10 mouse cellular contexts compared by ENCODE assay signal in the genomic region with DNA sequence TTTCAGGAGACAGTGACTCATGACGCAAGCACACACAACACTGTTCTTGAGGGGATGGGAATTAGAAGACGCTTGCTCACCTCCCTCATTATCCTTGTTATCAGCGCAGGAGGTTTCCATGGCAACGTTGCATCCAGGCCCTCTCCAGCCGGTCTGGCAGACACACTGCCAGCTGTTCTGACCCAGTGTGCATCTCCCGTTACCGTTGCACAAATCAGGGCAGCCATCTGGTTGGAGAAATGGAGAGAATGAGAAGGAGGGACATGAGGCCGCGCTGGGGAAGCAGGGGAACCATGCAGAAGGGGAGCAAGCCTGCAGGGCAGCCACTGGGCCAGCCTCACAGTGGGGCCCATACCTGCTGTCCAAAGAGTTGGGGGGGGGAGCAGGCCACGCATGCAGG.
DNase-seq lines count a peak whose midpoint lies in the region; ATAC-seq lines count a peak whose summit lies in the region.
"Had no signal": no experiment of that assay in that cellular context is flagged by ENCODE, and none has a peak within 500 bp of the region (broad histone marks: within the 10 kb centered on the region; RNA-seq: fewer than 3 reads in every experiment).

No protein-coding gene starts in this region.

- H3K9me3 ChIP-seq in limb, embryonic 13.5 days: no peaks in the 10 kb centered on the region
- no peaks in the 10 kb centered on the region for H3K9me3 ChIP-seq in limb, embryonic 10.5 days (replicated peaks)
- H3K9me3 ChIP-seq in embryonic facial prominence, embryonic 14.5 days (ENCODE audit: control insufficient read depth, low read length): no peaks in the 10 kb centered on the region
- no peaks in the 10 kb centered on the region for H3K9me3 ChIP-seq in kidney, embryonic 16.5 days (ENCODE audit: low read length)

- H3K36me3 ChIP-seq in limb, embryonic 13.5 days: no peaks in the 10 kb centered on the region
- H3K36me3 ChIP-seq in limb, embryonic 10.5 days: no peaks in the 10 kb centered on the region
- H3K36me3 ChIP-seq in embryonic facial prominence, embryonic 14.5 days (ENCODE audit: control insufficient read depth, insufficient read depth, low read length): no peaks in the 10 kb centered on the region
- H3K36me3 ChIP-seq in kidney, embryonic 16.5 days (ENCODE audit: insufficient read depth, low read length): no peaks in the 10 kb centered on the region

- no peaks in the 10 kb centered on the region for H3K27me3 ChIP-seq in limb, embryonic 13.5 days
- no peaks in the 10 kb centered on the region for H3K27me3 ChIP-seq in limb, embryonic 10.5 days (ENCODE audit: low read depth, poor library complexity, severe bottlenecking)
- H3K27me3 ChIP-seq in embryonic facial prominence, embryonic 14.5 days (replicated peaks; ENCODE audit: control insufficient read depth, insufficient read depth, low read length): no peaks in the 10 kb centered on the region
- H3K27me3 ChIP-seq in kidney, embryonic 16.5 days (ENCODE audit: insufficient read depth, low read length): no peaks in the 10 kb centered on the region

- ATAC-seq in limb, embryonic 13.5 days (ENCODE audit: low FRiP score, low read depth): peak; percentile 40; the same call in 1 of the 2 replicates
- ATAC-seq in embryonic facial prominence, embryonic 14.5 days (ENCODE audit: low read depth): peak; percentile 86
- no peak for ATAC-seq in kidney, embryonic 16.5 days (ENCODE audit: low FRiP score, low TSS enrichment)

- H3K9ac ChIP-seq in limb, embryonic 13.5 days: no peak overlapping the region
- H3K9ac ChIP-seq in embryonic facial prominence, embryonic 14.5 days (ENCODE audit: low read depth, low read length): no peak overlapping the region
- H3K9ac ChIP-seq in kidney, embryonic 16.5 days (replicated peaks; ENCODE audit: low read length): no peak overlapping the region

- DNase-seq in limb, embryonic 10.5 days (ENCODE audit: low spot score): no peak
- peak; percentile 70 for DNase-seq in embryonic facial prominence, embryonic 14.5 days (ENCODE audit: low spot score)
- peak; percentile 83 for DNase-seq in left cerebral cortex, postnatal 4 days
- peak; percentile 51 for DNase-seq in retina, postnatal 7 days (ENCODE audit: low read depth, low spot score)
- no peak for DNase-seq in T-cell, adult 2 months (ENCODE audit: low spot score)
- DNase-seq in spleen, adult 12 weeks (ENCODE audit: low spot score): no peak
- DNase-seq: gastrocnemius, adult 2 months; kidney, postnatal 36 days had no signal

- no peak overlapping the region for H3K4me2 ChIP-seq in limb, embryonic 13.5 days (replicated peaks)
- no peak overlapping the region for H3K4me2 ChIP-seq in embryonic facial prominence, embryonic 14.5 days (ENCODE audit: low read depth, low read length)
- H3K4me2 ChIP-seq in kidney, embryonic 16.5 days (replicated peaks; ENCODE audit: low read depth, low read length): no peak overlapping the region

- intact Hi-C loops in left cerebral cortex, postnatal 4 days (cut with DNase I): no loop called here

- no peak overlapping the region for H3K4me3 ChIP-seq in limb, embryonic 13.5 days
- no peak overlapping the region for H3K4me3 ChIP-seq in limb, embryonic 10.5 days
- H3K4me3 ChIP-seq in embryonic facial prominence, embryonic 14.5 days (ENCODE audit: low read depth, low read length): no peak overlapping the region
- H3K4me3 ChIP-seq in kidney, embryonic 16.5 days (ENCODE audit: low read length): no peak overlapping the region
- H3K4me3 ChIP-seq: gastrocnemius, adult 2 months had no signal

- H3K27ac ChIP-seq in limb, embryonic 13.5 days: no peak overlapping the region
- no peak overlapping the region for H3K27ac ChIP-seq in limb, embryonic 10.5 days
- H3K27ac ChIP-seq in embryonic facial prominence, embryonic 14.5 days (replicated peaks; ENCODE audit: low read depth, low read length): no peak overlapping the region
- H3K27ac ChIP-seq in kidney, embryonic 16.5 days (ENCODE audit: low read length): no peak overlapping the region
- H3K27ac ChIP-seq: gastrocnemius, adult 2 months had no signal

- peaks cover 22% of the 10 kb centered on the region for H3K4me1 ChIP-seq in limb, embryonic 13.5 days
- H3K4me1 ChIP-seq in limb, embryonic 10.5 days: peaks cover 19% of the 10 kb centered on the region
- H3K4me1 ChIP-seq in embryonic facial prominence, embryonic 14.5 days (ENCODE audit: control insufficient read depth, insufficient read depth, low read length): 0 out of 2 replicates have a peak, but pooled peaks cover 5% of the 10 kb centered on the region
- H3K4me1 ChIP-seq in kidney, embryonic 16.5 days (ENCODE audit: insufficient read depth, low read length): peaks cover 21% of the 10 kb centered on the region

- 41% methylated on average over 10 of the region's 10 CpGs for WGBS in limb, embryonic 13.5 days
- 45% methylated on average over 10 of the region's 10 CpGs for WGBS in limb, embryonic 10.5 days
- 42% methylated on average over 10 of the region's 10 CpGs for WGBS in embryonic facial prominence, embryonic 14.5 days
- WGBS in kidney, embryonic 16.5 days: 35% methylated on average over 10 of the region's 10 CpGs

Comparison
In these comparisons a context has a peak if more than half of its experiments do, and no peak if none do; other contexts are left out.
1. DNase-seq: peak in embryonic facial prominence, embryonic 14.5 days (single experiment), left cerebral cortex, postnatal 4 days (single experiment) and retina, postnatal 7 days (single experiment); none in limb, embryonic 10.5 days (single experiment), T-cell, adult 2 months (single experiment) and spleen, adult 12 weeks (single experiment).